In the genomic region with DNA sequence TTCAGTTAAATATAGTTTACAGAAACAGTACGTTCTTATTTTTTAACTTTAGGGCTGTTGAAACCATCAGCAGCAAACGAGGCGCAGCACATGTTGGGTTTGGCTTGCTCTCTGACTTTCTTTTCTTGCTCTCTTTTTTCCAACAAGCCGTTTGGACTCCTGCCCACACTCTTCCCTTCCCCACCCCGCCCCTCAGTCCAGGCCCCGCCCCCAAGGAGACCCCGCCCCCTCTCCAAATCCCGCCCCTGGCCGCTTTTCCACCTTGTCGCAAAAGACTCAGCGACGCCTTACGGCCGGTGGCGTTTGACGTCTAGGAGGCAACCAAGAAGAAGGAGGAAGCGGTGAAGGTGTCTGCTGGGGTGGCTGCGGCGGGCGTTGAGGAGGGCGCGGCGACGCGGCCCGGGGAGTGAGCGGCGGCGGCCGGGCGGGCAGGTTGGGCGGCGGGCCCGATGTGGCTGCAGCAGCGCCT, we compare ENCODE assay signal across 8 mouse cellular contexts. TPM values are rescaled to one million over a fixed set of nuclear protein-coding genes. Genes with fewer than 3 reads are reported as not detected.
DNase-seq lines count a peak whose midpoint lies in the region; ATAC-seq and TF ChIP-seq lines count a peak whose summit lies in the region.

A gene (plus strand): TSS at position 320 of the 469 bp plus-strand sequence.

- peak; percentile 71 for ATAC-seq in forebrain, embryonic 15.5 days (replicated peaks)
- ATAC-seq in lung, embryonic 14.5 days (ENCODE audit: insufficient read depth) = peak; percentile 62

- peak within 1 kb of the TSS; percentile 97 for H3K4me2 ChIP-seq in forebrain, embryonic 15.5 days (replicated peaks)
- peak within 1 kb of the TSS; percentile 97 for H3K4me2 ChIP-seq in lung, embryonic 14.5 days

- H3K27ac ChIP-seq in ES-E14 (ENCODE audit: insufficient read depth, low read depth, low read length, poor library complexity, severe bottlenecking) = no peak within 1 kb of the TSS
- H3K27ac ChIP-seq in forebrain, embryonic 15.5 days (replicated peaks) = peak within 1 kb of the TSS; percentile 71
- peak within 1 kb of the TSS; percentile 81 for H3K27ac ChIP-seq in lung, embryonic 14.5 days (ENCODE audit: low read depth)
- no peak within 1 kb of the TSS for H3K27ac ChIP-seq in olfactory bulb, adult 2 months (ENCODE audit: insufficient read depth, low read depth, low read length)
- H3K27ac ChIP-seq in thymus, adult 2 months (ENCODE audit: control insufficient read depth, insufficient read depth, low read length) = no peak within 1 kb of the TSS

- peak; percentile 61 for TF ChIP-seq POLR2A in olfactory bulb, adult 2 months (IDR thresholded peaks at IDR 0.05; ENCODE audit: insufficient read depth, low read depth, low read length)
- TF ChIP-seq POLR2A in thymus, adult 2 months (IDR thresholded peaks at IDR 0.05; ENCODE audit: control insufficient read depth, extremely low read depth, insufficient read depth, low read length, poor library complexity) = peak; percentile 89

- peaks cover 17% of the 10 kb centered on the region for H3K36me3 ChIP-seq in ES-E14 (ENCODE audit: control insufficient read depth, insufficient read depth, low read length, poor library complexity, severe bottlenecking)
- H3K36me3 ChIP-seq in forebrain, embryonic 15.5 days = peaks cover 20% of the 10 kb centered on the region
- peaks cover 16% of the 10 kb centered on the region for H3K36me3 ChIP-seq in lung, embryonic 14.5 days (ENCODE audit: insufficient read depth)
- H3K36me3 ChIP-seq in thymus, adult 2 months (ENCODE audit: control insufficient read depth, insufficient read depth, low read length) = peaks cover 16% of the 10 kb centered on the region

- WGBS in forebrain, embryonic 15.5 days = 1% methylated on average over 35 of the region's 35 CpGs
- 1% methylated on average over 34 of the region's 35 CpGs for WGBS in lung, embryonic 14.5 days
- WGBS in olfactory bulb, adult 2 months = under 1% methylated on average over 29 of the region's 35 CpGs
- WGBS in thymus, adult 2 months = 1% methylated on average over 30 of the region's 35 CpGs

- H3K27me3 ChIP-seq in forebrain, embryonic 15.5 days = no peaks in the 10 kb centered on the region
- H3K27me3 ChIP-seq in lung, embryonic 14.5 days (ENCODE audit: insufficient read depth, low read length) = no peaks in the 10 kb centered on the region
- no peaks in the 10 kb centered on the region for H3K27me3 ChIP-seq in thymus, adult 2 months (ENCODE audit: control insufficient read depth, insufficient read depth, low read length)

- intact Hi-C loops in heart, postnatal 25 days (cut with DNase I) = loop anchor here (5.0 to 10.0 kb wide), 2 partner anchors 38 to 214 kb away; a partner anchor contains a TSS

- H3K4me3 ChIP-seq in ES-E14 (ENCODE audit: insufficient read depth in 1 of 2, low read depth in 1 of 2, low read length in 2 of 2, poor library complexity in 1 of 2, severe bottlenecking in 1 of 2) = peak within 1 kb of the TSS; percentile 61 to 85
- H3K4me3 ChIP-seq in forebrain, embryonic 15.5 days = peak within 1 kb of the TSS; percentile 84
- peak within 1 kb of the TSS; percentile 88 for H3K4me3 ChIP-seq in lung, embryonic 14.5 days (ENCODE audit: low read depth, low read length)
- peak within 1 kb of the TSS; percentile 70 for H3K4me3 ChIP-seq in olfactory bulb, adult 2 months (ENCODE audit: insufficient read depth, low read depth, low read length)
- peak within 1 kb of the TSS; percentile 86 for H3K4me3 ChIP-seq in thymus, adult 2 months (ENCODE audit: control insufficient read depth, insufficient read depth, low read length)

- DNase-seq in ES-E14 (ENCODE audit: low read depth, low spot score) = peak; percentile 82
- DNase-seq in cerebellum, adult 11-12 months = peak; percentile 80
- peak; percentile 63 for DNase-seq in heart, postnatal 25 days (ENCODE audit: low spot score)
- DNase-seq in layer of hippocampus, adult 18-20 months (ENCODE audit: low spot score in 2 of 2) = peak; percentile 68 to 90
- peak; percentile 96 for DNase-seq in lung, embryonic 14.5 days
- peak; percentile 84 for DNase-seq in thymus, adult 2 months

- H3K4me1 ChIP-seq in ES-E14 (ENCODE audit: control insufficient read depth in 2 of 2, insufficient read depth in 2 of 2, low read length in 2 of 2, poor library complexity in 1 of 2) = peaks cover 10 to 20% of the 10 kb centered on the region in 2 experiments
- peaks cover 35% of the 10 kb centered on the region for H3K4me1 ChIP-seq in forebrain, embryonic 15.5 days
- H3K4me1 ChIP-seq in lung, embryonic 14.5 days (ENCODE audit: insufficient read depth) = peaks cover 19% of the 10 kb centered on the region
- peaks cover 41% of the 10 kb centered on the region for H3K4me1 ChIP-seq in olfactory bulb, adult 2 months (ENCODE audit: control insufficient read depth, insufficient read depth, low read length)
- peaks cover 25% of the 10 kb centered on the region for H3K4me1 ChIP-seq in thymus, adult 2 months (replicated peaks; ENCODE audit: control insufficient read depth, insufficient read depth, low read length)

- no peak for TF ChIP-seq CTCF in lung, embryonic 14.5 days (IDR thresholded peaks at IDR 0.05; ENCODE audit: low read depth)
- no peak for TF ChIP-seq CTCF in olfactory bulb, adult 2 months (IDR thresholded peaks at IDR 0.05; ENCODE audit: insufficient read depth, low read depth, low read length)
- no peak for TF ChIP-seq CTCF in thymus, adult 2 months (IDR thresholded peaks at IDR 0.05; ENCODE audit: borderline replicate concordance, control insufficient read depth, extremely low read depth, insufficient read depth, low read length, poor library complexity)

- in situ Hi-C loops in ES-E14 (cut with MboI; ENCODE audit: low sequenced_read_pairs in 2 of 2, unreplicated experiment in 2 of 2) = no loop called here

- H3K9ac ChIP-seq in ES-E14 (ENCODE audit: insufficient read depth, low read depth, low read length, poor library complexity, severe bottlenecking) = peak within 1 kb of the TSS; percentile 85
- peak within 1 kb of the TSS; percentile 83 for H3K9ac ChIP-seq in forebrain, embryonic 15.5 days (replicated peaks)
- H3K9ac ChIP-seq in lung, embryonic 14.5 days = peak within 1 kb of the TSS; percentile 79

- no peaks in the 10 kb centered on the region for H3K9me3 ChIP-seq in ES-E14 (ENCODE audit: control insufficient read depth, insufficient read depth, low read depth, low read length)
- no peaks in the 10 kb centered on the region for H3K9me3 ChIP-seq in forebrain, embryonic 15.5 days
- no peaks in the 10 kb centered on the region for H3K9me3 ChIP-seq in lung, embryonic 14.5 days (ENCODE audit: low read depth, low read length)

TF ChIP-seq in ES-E14, 5 proteins besides CTCF, POLR2A, EP300 and RAD21:
- TF ChIP-seq CHD2 (IDR thresholded peaks at IDR 0.05; ENCODE audit: low read depth, low read length) (no peak), ZC3H11A (IDR thresholded peaks at IDR 0.05; ENCODE audit: borderline replicate concordance, low read depth, low read length) (no peak), ZNF384 (IDR thresholded peaks at IDR 0.05; ENCODE audit: low read depth, low read length) (no peak), HCFC1 (IDR thresholded peaks at IDR 0.05; ENCODE audit: borderline replicate concordance, insufficient read depth, low read length) (no peak), MAFK (IDR thresholded peaks at IDR 0.05; ENCODE audit: insufficient read depth, low read depth, low read length) (no peak)

RNA-seq across cellular contexts. Expression of the gene that starts here (rescaled TPM):
- 73.5 and 115 TPM in 2 replicates for total RNA-seq in ES-E14 (2012; rRNA removed)
- 13.7 and 13.8 TPM in 2 replicates for polyA plus RNA-seq in forebrain, embryonic 15.5 days (2015; fragmentation: Nextera tagmentation; extraction: Ambion mirVana)
- 10 to 100 TPM; 36.4 to 39.3 TPM for total RNA-seq in heart, postnatal 25 days (2021)
- total RNA-seq in layer of hippocampus, adult 18-20 months (2021) = 10 to 100 TPM; 28.2 to 30.1 TPM
- polyA plus RNA-seq in lung, embryonic 14.5 days (2014; fragmentation: Nextera tagmentation; extraction: Ambion mirVana) = 20.2 and 22.5 TPM in 2 replicates
- not detected in 2 replicates for polyA plus RNA-seq in olfactory bulb, adult 2 months (2012; ENCODE audit: insufficient read depth, insufficient read length, low replicate concordance, missing spikeins)
- polyA plus RNA-seq in thymus, adult 2 months (2012; rRNA removed) = 170 and 174 TPM in 2 replicates

Comparison
In these comparisons a context has a peak if more than half of its experiments do, and no peak if none do; other contexts are left out.
1. H3K27ac ChIP-seq: peak in forebrain, embryonic 15.5 days (single experiment) and lung, embryonic 14.5 days (single experiment); none in ES-E14 (single experiment), olfactory bulb, adult 2 months (single experiment) and thymus, adult 2 months (single experiment).
2. Peak in every context shown above with its lines, with median percentiles within 50 percentile points of each other: DNase-seq, H3K4me3 ChIP-seq and H3K9ac ChIP-seq.